Mouse (Mus musculus): ENCODE measurements around the gene Rabl2. TPM values are rescaled to one million over a fixed set of nuclear protein-coding genes. Genes with fewer than 3 reads are reported as not detected.

The Rabl2 gene
- polyA plus RNA-seq (2015; fragmentation: Nextera tagmentation; extraction: Ambion mirVana) = 34.6 and 37.6 TPM in 2 replicates

DNA sequence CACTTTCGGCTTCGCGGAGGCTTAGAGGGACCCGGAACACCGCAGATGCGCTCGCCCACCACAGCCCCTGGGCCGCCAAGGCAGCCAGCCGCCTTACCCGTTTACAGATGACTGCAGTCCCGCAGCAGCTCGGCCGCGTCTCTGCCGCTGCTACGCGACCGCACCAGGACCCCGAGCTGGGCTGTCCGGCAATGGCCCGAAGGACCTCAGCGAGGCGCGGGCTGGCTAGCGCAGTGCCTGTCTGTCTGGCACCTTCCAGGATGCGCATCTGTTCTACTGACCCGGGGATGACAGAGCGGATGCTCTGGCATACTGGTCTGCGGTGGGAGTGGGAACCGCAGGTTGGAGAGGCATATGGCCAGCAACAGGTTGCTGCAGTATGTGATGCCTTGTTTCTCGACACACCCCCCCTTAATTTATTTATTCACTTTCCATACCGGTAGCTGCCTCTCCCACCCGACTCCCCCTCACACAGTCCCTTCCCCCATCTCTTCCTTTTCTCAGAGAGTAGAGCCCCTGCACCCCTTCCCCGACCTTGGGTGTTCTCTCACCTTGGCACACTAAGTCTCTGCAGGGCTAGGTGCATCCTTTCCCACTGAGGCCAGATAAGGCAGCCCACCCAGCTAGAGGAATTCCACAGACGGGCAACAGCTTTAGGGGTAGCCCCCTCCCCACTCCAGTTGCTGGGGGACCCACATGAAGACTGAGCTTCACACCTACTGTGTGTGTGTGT is at the start of gene Rabl2:
Gene Rabl2 (minus strand): TSS at position 201 of the 733 bp plus-strand sequence.
- peak within 1 kb of the TSS; percentile 86 for H3K4me2 ChIP-seq
- no peaks in the 10 kb centered on the region for H3K36me3 ChIP-seq
- peak within 1 kb of the TSS; percentile 45 for H3K9ac ChIP-seq
- H3K27me3 ChIP-seq (replicated peaks) = no peaks in the 10 kb centered on the region
- peak; percentile 93 for ATAC-seq (ENCODE audit: insufficient read depth, low FRiP score, low read depth)
- no peaks in the 10 kb centered on the region for H3K4me1 ChIP-seq
- under 1% methylated on average over 35 of the region's 35 CpGs for WGBS
- H3K4me3 ChIP-seq (replicated peaks) = peak within 1 kb of the TSS; percentile 64
- H3K27ac ChIP-seq = peak within 1 kb of the TSS; percentile 8; the same call in 1 of the 2 replicates
- no peaks in the 10 kb centered on the region for H3K9me3 ChIP-seq

DNA sequence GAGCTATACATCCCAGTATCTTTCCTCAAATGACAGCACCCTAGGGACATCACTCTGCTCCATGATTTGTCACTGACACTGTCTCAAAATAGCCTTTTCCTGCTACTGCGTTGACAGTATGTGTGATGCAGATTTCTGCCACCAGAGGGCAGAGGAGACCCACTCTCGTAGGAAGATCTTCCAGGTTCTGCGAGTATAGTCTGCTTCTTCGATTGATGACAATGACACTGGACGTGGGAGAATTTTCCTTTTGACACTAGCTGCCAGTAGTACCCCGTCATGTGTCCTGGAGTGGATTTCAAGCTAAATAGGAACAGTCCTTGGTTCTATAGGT is 31.9 kb upstream of the Rabl2 start:
- WGBS = 10% methylated on average over 6 of the region's 6 CpGs
- Histone ChIP-seq H3K9me3 (no peaks in the 10 kb centered on the region), H3K4me1 (no peaks in the 10 kb centered on the region), H3K4me3 (replicated peaks) (no peak overlapping the region), H3K9ac (no peak overlapping the region), H3K27ac (no peak overlapping the region), H3K36me3 (no peaks in the 10 kb centered on the region), H3K27me3 (replicated peaks) (no peaks in the 10 kb centered on the region), H3K4me2 (no peak overlapping the region)
- no peak for ATAC-seq (ENCODE audit: insufficient read depth, low FRiP score, low read depth)

DNA sequence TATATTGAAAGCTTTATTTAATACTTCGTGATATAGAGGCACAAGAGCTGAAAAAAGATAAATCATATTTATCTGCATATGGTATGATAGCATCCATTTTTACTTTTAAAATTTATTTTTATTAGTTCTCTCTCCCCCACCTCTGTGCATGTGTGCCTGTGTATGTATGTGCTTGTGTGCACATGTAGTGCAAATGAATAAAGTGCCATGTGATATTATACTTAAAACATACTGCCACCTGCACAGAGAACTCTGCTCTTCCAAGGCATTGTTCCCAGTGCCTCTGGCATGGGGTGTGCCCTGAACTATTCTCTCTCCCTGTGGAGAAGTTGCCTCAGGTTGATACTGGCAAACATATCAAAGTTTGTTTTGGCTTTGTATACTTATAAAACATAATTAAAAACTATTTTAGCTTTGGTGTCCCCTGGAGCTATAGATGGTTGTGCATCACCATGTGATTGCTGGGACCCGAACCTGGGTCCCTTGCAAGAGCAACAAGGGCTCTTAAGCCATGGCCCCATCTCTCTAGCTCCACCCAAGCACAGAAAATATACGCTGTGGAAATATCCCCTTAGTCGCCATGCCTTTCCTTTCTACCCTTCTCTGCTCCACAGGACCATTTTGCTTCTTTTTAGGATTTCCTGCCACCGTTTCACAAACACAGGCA is 31.4 kb upstream of the Rabl2 start:
- Histone ChIP-seq H3K27me3 (replicated peaks) (no peaks in the 10 kb centered on the region), H3K4me3 (replicated peaks) (no peak overlapping the region), H3K4me1 (no peaks in the 10 kb centered on the region), H3K36me3 (no peaks in the 10 kb centered on the region), H3K9me3 (no peaks in the 10 kb centered on the region), H3K27ac (no peak overlapping the region), H3K9ac (no peak overlapping the region), H3K4me2 (no peak overlapping the region)
- WGBS = 60% methylated on average over 5 of the region's 5 CpGs
- ATAC-seq (ENCODE audit: insufficient read depth, low FRiP score, low read depth) = no peak

DNA sequence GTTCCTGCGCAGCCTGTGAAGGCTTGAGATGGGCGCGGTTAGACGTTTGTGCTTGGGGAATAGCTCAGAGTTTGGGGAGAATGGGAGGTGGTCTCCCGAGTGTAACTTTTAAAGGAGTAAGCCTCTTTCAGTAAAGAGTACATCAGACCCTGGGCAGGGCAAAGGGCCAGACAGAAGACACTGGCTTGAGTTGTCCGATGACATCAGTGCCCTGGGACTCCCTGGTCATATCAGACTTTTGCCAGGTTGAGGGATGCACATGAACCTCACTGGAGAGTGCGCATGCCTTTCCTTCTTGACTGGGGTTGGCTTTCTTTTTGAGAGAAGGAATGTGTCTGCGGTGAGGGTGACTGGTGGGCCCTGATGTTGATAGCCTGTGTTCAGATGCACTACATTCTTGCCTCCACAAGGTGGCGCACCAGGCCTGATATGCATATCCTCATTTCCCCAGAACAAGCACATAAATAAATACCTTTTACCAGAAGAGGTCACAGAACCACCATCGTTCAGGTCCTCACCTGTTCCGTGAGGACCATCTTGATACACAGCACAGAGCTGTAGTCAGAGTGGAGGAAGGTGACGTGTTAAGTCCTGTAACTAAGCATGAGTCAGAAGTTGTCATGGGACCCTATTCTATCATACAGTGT is 30.7 kb upstream of the Rabl2 start:
- Histone ChIP-seq H3K4me3 (replicated peaks) (no peak overlapping the region), H3K9me3 (no peaks in the 10 kb centered on the region), H3K27ac (no peak overlapping the region), H3K36me3 (no peaks in the 10 kb centered on the region), H3K4me1 (no peaks in the 10 kb centered on the region), H3K4me2 (no peak overlapping the region), H3K9ac (no peak overlapping the region), H3K27me3 (replicated peaks) (no peaks in the 10 kb centered on the region)
- no peak for ATAC-seq (ENCODE audit: insufficient read depth, low FRiP score, low read depth)
- 76% methylated on average over 12 of the region's 12 CpGs for WGBS

DNA sequence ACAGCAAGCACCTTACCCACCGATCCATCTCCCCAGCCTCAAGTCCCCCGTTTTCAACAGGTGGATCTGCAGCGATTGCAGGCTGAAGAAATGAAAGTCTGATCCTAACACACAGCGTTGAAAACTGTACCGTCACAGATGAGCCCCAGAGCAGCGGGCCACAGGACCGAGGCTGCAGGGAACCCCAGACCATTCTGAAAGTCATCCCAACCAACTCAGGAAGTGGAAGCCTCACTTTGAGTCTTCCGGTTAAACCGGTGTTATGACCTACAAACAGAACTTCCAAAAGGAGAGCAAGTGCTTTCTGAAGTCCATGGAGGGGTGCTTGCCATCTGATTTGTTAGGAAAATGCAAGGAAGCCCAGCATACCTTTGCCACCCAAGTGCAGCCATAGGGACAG is 16.2 kb upstream of the Rabl2 start:
- no peak for ATAC-seq (ENCODE audit: insufficient read depth, low FRiP score, low read depth)
- Histone ChIP-seq H3K27me3 (replicated peaks) (no peaks in the 10 kb centered on the region), H3K4me2 (no peak overlapping the region)

DNA sequence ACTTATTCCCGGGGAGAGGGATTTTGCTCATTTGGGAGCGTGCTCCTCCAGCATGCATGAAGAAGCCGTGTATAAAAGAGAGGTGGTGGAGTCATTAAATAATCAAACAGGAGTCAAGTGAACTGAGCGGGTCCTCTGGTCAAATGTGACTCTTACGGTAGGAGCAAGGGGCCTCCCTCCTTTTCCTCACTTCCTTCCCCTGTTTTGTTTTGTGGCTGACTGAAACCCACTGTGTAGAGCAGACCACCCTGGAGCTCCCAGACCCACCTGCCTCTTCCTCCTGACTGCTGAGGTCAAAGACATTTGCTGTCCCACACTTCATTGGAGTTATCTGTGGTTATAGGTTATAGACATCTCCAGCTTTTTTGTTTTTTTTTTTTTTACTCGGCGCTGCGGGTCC is 15.8 kb upstream of the Rabl2 start:
- whole genome bisulfite sequencing = 81% methylated on average over 8 of the region's 8 CpGs
- H3K27ac ChIP-seq = no peak overlapping the region
- H3K4me1 ChIP-seq = no peaks in the 10 kb centered on the region
- H3K9me3 ChIP-seq = no peaks in the 10 kb centered on the region
- H3K4me3 ChIP-seq (replicated peaks) = no peak overlapping the region
- no peaks in the 10 kb centered on the region for H3K36me3 ChIP-seq
- no peak overlapping the region for H3K9ac ChIP-seq
- no peaks in the 10 kb centered on the region for H3K27me3 ChIP-seq (replicated peaks)
- ATAC-seq (ENCODE audit: insufficient read depth, low FRiP score, low read depth) = no peak
- H3K4me2 ChIP-seq = no peak overlapping the region

More for the DNA sequence above, 16.2 kb upstream of the Rabl2 start:
- Histone ChIP-seq H3K9ac (no peak overlapping the region), H3K36me3 (no peaks in the 10 kb centered on the region), H3K27ac (no peak overlapping the region), H3K4me1 (no peaks in the 10 kb centered on the region), H3K4me3 (replicated peaks) (no peak overlapping the region), H3K9me3 (no peaks in the 10 kb centered on the region)
- 73% methylated on average over 9 of the region's 9 CpGs for WGBS

DNA sequence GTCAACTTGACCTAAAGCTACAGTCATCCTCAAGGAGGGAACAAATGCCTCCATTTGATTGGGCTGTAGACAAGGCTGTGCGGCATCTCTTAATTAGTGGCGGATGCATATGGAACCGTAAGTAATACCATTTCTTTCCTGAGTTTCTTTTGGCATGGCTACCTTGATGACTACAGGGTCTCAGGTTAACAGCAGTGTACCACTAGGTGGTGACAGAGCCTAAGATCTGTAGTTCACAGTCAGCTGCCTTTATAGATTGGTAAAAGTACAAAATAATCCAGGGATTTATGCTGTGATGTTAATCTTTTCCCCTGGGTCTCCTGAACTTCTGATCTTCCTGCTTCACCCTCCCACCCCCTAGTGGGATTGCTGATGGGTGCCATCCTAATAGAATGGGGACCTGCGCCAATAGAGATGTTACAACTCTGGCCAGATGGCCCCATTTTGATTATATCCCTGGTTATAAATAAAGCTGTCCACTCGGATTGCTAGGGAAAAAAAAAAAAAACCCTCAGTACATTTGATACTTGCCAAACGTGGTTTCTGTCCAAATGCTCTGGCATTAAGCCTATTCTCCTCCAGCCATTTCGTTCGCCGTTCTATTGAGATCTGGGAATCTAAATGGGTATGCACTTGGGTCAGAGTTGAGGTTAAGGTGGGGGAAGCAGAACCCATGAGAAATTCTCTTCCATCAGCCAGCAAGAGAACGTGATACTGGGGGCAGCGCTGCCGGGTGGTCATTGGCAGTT is 14.3 kb upstream of the Rabl2 start:
- 62% methylated on average over 12 of the region's 12 CpGs for WGBS

DNA sequence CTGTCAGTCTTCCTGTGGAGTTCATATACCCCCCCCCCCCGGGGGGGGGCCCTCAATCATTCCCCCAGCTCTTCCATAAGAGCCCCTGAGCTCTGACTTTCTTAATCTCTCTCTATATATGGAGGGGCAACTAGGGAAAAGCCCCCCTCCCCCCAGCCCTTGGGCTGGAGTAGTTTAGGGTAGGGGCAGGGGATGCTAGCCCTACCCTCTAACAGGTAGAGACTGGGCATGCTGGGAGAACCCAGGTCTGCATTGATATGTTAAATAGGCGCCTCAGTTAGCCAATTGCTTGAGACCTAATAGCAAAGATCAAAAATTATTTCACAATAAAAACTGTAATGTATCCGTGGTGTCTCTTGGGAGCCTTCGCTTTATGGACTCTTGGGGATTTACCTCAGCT is 825 bp upstream of the Rabl2 start:
- Histone ChIP-seq H3K4me1 (no peaks in the 10 kb centered on the region), H3K27me3 (replicated peaks) (no peaks in the 10 kb centered on the region), H3K4me2 (peak overlapping the region; percentile 86; the same call in 1 of the 2 replicates), H3K36me3 (no peaks in the 10 kb centered on the region), H3K9me3 (no peaks in the 10 kb centered on the region), H3K4me3 (replicated peaks) (peak overlapping the region; percentile 64; the same call in 1 of the 2 replicates), H3K27ac (no peak overlapping the region), H3K9ac (no peak overlapping the region)
- WGBS = 53% methylated on average over 4 of the region's 4 CpGs
- ATAC-seq (ENCODE audit: insufficient read depth, low FRiP score, low read depth) = no peak

More for the DNA sequence above, 14.3 kb upstream of the Rabl2 start:
- H3K9me3 ChIP-seq = no peaks in the 10 kb centered on the region
- H3K27me3 ChIP-seq (replicated peaks) = no peaks in the 10 kb centered on the region
- no peak overlapping the region for H3K4me3 ChIP-seq (replicated peaks)
- H3K36me3 ChIP-seq = no peaks in the 10 kb centered on the region
- H3K4me1 ChIP-seq = no peaks in the 10 kb centered on the region
- no peak overlapping the region for H3K27ac ChIP-seq
- no peak for ATAC-seq (ENCODE audit: insufficient read depth, low FRiP score, low read depth)
- no peak overlapping the region for H3K9ac ChIP-seq
- H3K4me2 ChIP-seq = no peak overlapping the region

DNA sequence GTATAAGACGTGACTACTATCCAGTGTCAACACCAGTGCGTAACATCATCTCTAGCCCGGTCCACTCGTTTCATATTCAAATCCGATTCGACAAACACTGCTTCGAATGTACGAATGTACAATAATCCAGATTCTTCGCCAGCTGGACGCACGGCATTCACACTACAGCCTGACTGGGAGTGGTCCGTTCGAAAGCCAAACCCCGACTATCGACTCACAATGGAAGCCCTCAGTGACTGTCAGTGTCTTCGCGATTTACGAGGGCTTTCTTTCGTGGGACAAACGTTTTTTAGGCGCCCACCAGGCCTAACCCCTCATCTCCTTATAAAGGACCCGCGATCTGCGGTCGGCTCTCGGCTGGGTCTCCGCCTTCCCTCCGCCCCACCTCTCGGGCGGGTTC is 406 bp downstream of the Rabl2 start:
- Histone ChIP-seq H3K4me3 (replicated peaks) (peak overlapping the region; percentile 64), H3K27ac (0 out of 2 replicates have a peak overlapping the region, but pooled peaks have one; percentile 8), H3K27me3 (replicated peaks) (no peaks in the 10 kb centered on the region), H3K9me3 (no peaks in the 10 kb centered on the region), H3K9ac (peak overlapping the region; percentile 45), H3K4me1 (no peaks in the 10 kb centered on the region), H3K36me3 (no peaks in the 10 kb centered on the region), H3K4me2 (peak overlapping the region; percentile 86)
- ATAC-seq (ENCODE audit: insufficient read depth, low FRiP score, low read depth) = no peak
- 1% methylated on average over 30 of the region's 30 CpGs for WGBS

DNA sequence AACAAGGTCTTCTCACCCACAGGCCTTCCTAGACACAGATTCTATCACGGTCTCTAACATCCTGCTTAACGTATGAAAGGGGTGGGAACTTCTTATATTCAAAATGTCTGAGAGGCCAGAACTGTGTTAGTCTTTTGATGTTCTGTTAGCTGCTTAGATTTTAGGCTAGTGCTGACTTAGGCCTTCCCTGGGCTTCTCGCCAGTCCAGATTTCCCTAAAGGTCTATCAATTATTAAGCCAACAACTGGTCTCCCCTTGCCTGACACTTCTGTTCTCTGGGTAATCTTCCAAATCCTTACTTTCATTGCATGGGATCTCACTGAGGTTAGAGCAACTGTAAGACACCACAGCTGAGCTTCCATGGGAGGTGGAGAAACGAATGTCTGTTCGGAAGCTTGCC is 2.6 kb downstream of the Rabl2 start:
- Histone ChIP-seq H3K4me3 (replicated peaks) (no peak overlapping the region), H3K36me3 (0 out of 2 replicates have a peak, but pooled peaks cover 3% of the 10 kb centered on the region), H3K27me3 (replicated peaks) (no peaks in the 10 kb centered on the region), H3K9me3 (no peaks in the 10 kb centered on the region), H3K4me2 (no peak overlapping the region), H3K27ac (no peak overlapping the region), H3K4me1 (no peaks in the 10 kb centered on the region), H3K9ac (no peak overlapping the region)
- ATAC-seq (ENCODE audit: insufficient read depth, low FRiP score, low read depth) = no peak
- 76% methylated on average over 5 of the region's 5 CpGs for WGBS

DNA sequence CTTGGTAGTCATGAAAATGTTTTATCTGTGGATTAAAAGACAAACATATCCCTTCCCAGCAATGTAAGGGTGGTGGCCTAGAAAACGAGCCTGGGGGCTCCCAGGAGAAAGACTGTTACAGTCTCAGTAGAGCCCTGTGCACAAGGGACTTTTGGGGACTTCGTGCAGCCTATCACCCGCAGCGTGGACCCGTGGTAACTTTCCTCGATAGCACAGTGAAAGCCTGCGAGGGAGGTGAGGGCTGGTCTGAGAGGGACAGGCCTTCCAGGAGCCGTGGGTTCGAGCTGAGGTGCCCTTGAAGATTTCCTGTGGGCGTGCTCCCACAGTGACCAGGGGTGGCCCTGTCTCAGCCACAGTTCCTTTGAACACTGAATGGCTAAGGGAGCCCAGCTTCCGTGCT is 6.1 kb downstream of the Rabl2 start:
- WGBS = 90% methylated on average over 11 of the region's 11 CpGs
- H3K9ac ChIP-seq = no peak overlapping the region
- no peaks in the 10 kb centered on the region for H3K4me1 ChIP-seq
- no peaks in the 10 kb centered on the region for H3K9me3 ChIP-seq
- H3K4me2 ChIP-seq = no peak overlapping the region
- no peak for ATAC-seq (ENCODE audit: insufficient read depth, low FRiP score, low read depth)
- H3K36me3 ChIP-seq = 0 out of 2 replicates have a peak, but pooled peaks cover 3% of the 10 kb centered on the region
- H3K27ac ChIP-seq = no peak overlapping the region
- no peaks in the 10 kb centered on the region for H3K27me3 ChIP-seq (replicated peaks)
- H3K4me3 ChIP-seq (replicated peaks) = no peak overlapping the region
